Mouse (Mus musculus): Measurements from ENCODE around the gene Golga4.

The Golga4 gene

GRCm38 (mm10) chr9:118488896-118489578 lies 17.0 kb upstream of the Golga4 start:
- DNase-seq (ENCODE audit: low read depth): peak; percentile 52

DNA sequence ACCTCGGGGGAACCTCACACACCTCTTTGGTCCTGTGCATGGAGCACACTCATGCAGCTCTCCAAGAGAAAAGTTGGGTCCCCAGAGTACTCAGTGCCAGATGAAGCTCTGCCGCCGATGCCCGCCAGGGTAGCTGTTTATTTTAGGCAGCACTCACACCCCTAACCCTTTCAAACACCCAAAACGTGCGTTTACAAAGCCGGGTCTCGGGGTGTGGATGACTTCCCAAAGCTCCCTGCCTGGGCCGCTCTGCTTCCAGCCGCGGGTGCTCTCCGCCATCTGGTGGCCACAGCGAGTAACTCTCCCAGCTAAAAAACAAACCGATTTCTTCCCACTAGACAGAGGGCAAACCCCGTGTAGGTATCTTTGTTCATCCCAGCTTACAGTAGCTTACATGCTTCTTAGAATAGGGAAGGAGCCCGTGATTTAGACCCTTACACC lies 16.5 kb upstream of the Golga4 start:
- DNase-seq (ENCODE audit: low read depth): peak; percentile 81

- no peak for DNase-seq (ENCODE audit: low read depth)
Measured at GRCm38 (mm10) chr9:118491195-118491594, 14.9 kb upstream of the Golga4 start.

- DNase-seq (ENCODE audit: low read depth): no peak
Measured at GRCm38 (mm10) chr9:118492932-118493698, 13.0 kb upstream of the Golga4 start.

DNA sequence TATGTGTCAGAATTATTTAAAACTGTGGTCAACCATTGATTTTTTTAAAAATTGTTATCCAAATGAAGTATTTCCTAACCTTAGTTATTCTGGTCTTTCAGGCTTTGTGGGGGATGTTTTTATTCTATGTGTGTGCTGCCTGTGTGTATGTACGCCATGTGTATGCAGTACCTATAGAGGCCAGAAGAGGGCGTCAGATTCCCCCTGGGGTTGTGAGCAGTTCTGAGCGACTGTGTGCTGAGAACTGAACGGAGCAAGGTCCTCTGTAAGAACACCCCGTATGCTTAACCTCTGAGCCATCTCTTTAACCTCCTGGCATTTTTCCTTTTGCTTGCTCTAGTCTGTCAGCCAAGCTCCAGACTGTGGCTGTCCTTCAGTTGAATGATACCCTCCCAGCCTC lies 12.0 kb upstream of the Golga4 start:
- no peak for DNase-seq (ENCODE audit: low read depth)

- no peak for DNase-seq (ENCODE audit: low read depth)
Measured at GRCm38 (mm10) chr9:118495933-118496332, 10.1 kb upstream of the Golga4 start.

GRCm38 (mm10) chr9:118496952-118497351 lies 9.1 kb upstream of the Golga4 start:
- no peak for DNase-seq (ENCODE audit: low read depth)

DNA sequence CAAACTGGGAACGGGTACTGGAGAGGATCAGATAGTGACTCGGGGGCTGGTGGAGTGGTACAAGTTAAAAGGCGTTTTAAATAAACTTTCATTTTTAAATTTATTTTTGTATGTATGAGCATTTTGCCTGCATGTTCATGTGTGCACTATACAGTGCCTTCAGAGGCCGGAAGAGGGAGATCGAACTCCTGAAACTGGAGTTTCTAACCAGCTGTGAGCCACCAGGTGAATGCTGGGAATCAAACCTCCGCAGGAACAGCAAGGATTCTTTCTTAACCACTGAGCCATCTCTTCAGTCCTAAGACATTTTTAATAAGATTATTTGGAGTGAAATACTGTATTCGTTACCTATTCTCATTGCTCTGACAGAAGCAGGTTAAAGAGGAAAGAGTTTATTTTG lies 8.0 kb upstream of the Golga4 start:
- no peak for DNase-seq (ENCODE audit: low read depth)

DNA sequence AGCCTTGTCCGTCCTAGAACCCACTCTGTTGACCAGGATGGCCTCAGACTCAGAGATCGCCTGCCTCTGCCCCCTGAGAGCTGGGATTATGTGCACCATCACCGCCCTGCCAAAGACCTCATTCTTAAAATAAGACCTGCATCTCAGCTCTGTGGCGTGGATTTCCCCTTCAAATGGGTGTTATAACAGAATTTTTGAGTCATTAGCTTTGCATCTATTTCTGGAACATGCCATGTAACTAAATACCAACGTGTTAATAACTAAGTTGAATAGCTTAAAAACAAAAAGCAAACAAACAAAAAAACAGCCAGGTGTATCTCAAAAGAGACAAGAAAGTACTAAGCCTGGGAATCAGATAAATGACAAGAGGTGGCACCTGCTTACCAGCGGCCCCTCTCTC lies 5.1 kb upstream of the Golga4 start:
- no peak for DNase-seq (ENCODE audit: low read depth)

DNA sequence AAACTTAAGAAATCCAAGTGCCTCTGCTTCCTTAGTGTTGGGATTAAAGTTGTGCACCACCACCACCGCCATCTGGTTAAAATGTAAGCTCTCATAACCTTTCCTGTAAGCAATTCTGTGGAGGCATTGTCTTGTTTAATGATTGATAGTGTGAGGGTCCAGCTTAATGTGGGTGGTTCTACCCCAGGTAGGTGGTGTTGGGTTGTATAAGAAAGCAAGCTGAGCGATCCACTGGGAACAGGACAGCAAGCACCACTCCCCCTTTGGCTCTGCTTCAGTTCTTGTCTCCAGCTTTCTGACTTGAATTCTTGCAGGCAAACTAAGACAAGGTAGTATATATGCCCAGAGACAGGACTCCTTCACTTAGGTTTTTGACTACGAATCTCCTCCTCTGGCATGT lies 1.4 kb upstream of the Golga4 start:
- no peak for DNase-seq (ENCODE audit: low read depth)

DNA sequence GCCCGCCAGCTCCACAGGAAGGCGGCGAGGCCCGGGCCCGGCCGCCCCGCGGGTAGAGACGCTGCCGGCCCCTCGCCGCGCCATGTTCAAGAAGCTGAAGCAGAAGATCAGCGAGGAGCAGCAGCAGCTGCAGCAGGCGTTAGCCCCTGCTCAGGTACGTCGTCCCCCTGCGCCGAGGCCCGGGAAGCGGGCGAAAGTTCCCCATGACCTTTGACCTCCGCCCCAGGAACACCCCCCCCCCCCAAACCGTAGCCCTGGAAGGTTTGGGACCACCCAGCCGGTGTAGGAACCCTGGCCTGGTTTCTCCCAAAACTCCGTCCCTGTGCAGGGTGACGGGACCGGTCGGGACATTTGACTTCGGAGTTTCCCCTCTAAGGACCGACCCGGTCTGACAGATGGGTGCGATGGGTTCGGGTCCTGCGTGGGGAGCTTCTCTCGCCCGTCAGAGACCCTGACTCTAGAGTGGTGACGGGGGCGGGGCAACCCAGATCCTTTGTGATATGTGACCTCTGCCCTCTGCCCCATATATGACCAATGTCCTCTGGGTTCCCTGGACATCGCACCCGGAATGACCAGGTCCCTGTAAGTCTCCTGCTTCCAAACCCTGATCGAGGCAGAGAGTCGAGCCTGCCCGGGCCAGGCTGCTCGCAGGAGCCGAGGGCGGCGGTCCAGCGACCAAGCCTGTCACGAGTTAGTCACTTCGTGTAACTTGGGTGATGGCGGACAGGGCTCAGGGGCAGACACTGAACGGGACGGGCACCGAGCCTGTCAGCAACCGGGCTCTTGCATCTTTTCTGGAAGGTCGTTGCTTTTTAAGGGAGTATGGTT lies 551 bp downstream of the Golga4 start:
- peak; percentile 27 for DNase-seq (ENCODE audit: low read depth)

DNA sequence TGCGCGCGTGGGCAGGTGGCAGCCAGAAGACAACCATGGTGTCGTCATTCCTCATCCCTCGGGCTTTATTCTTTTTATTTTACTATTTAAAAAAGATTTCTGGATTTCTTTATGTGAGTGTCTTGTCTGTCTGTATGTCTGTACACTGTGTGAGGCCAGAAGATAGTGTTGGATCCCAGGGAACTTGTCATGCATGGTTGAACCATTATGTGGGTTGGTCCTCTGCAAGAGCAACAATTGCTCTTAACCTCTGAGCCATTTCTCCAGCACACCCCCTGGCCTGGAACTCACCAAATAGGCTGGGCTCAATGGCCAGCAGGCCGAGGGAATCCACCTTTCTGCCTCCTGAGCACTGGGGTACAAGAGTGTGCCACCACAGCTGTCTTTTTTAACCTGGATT lies 1.5 kb downstream of the Golga4 start:
- DNase-seq (ENCODE audit: low read depth): no peak

GRCm38 (mm10) chr9:118508601-118509000 lies 2.5 kb downstream of the Golga4 start:
- no peak for DNase-seq (ENCODE audit: low read depth)

DNA sequence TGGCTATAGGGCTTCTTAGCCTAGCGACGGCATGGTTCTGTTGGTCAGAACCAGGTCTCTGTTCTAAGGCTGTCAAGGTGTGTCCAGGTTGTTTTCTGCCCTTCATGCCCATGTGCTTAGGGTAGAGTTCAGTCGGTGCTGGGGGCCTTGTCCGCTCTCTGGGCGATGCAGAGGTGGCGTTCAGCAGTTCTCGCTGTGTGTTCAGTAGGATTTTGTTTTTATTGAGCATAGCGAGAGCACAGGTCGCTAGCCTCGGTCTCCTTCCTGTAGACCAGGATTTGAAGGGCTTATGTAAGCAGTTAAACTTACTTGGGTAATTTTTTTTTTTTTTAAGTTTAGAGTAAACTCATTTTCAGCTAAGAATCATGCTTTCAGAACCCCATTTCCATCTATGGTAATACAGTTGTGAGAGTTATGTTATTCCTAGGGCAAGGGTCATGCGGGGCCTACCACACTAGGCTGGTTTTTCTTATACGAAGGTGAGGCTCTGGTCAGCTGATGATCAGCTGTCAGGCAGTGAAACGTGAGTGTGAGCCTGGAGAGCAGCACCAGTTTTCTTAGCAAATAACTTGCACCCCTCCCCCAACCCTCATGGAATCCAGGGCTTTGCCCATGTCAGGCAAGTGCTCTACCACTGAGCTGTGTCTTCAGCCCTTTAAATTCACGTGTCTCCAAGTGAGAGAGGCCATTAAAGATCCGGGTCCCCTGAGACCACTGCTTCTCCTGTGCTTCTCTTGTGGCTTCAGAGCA lies 5.0 kb downstream of the Golga4 start:
- DNase-seq (ENCODE audit: low read depth): no peak

DNA sequence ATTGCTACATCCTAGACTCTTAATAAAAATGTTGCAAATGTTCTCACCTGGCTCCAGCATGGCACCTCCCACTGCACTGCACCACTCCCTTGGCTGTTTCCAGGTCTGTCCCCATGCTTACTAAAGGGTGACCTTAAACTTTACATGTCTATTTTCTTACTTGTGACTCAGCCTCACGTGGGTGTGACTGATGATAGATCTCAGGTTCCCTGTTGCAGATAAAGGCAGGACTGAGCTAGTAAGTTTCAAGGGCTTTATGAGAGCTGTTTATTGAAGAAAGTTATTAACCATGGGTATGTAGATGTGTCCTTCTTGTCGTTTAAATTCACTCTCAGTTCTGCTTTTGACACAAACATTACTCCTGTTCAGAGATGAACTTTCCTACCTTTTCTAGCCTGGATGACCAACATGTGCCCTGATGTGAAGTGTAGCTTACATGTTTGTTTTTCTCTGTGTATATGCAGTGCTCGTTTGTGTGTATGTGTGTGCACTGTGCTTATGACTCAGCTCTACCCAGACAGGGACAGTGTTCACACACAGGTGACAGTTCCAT lies 6.7 kb downstream of the Golga4 start:
- peak; percentile 62 for DNase-seq (ENCODE audit: low read depth)

GRCm38 (mm10) chr9:118515476-118515875 lies 9.4 kb downstream of the Golga4 start:
- DNase-seq (ENCODE audit: low read depth): no peak

DNA sequence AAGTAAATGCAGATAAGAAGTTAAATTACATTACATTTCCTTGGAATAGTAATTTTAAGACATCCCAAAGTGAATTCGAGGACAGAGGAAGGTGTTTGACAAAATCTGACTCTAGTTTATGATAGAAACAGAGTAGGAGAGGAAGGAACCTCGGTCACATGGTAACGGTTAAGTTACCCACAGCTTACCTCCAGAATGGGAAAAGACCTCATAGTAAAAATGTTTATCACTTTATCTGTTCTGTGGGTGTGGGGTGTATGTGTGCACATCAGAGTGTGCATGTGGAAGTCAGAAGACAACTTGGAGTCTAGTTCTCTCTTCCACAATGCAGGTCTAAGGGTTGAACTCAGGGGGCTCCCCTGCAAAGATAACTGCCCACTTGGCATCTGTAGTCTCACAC lies 10.1 kb downstream of the Golga4 start:
- peak; percentile 20 for DNase-seq (ENCODE audit: low read depth)

- no peak for DNase-seq (ENCODE audit: low read depth)
Measured at GRCm38 (mm10) chr9:118517619-118518018, 11.6 kb downstream of the Golga4 start.

- peak; percentile 13 for DNase-seq (ENCODE audit: low read depth)
Measured at GRCm38 (mm10) chr9:118519101-118519500, 13.0 kb downstream of the Golga4 start.

DNA sequence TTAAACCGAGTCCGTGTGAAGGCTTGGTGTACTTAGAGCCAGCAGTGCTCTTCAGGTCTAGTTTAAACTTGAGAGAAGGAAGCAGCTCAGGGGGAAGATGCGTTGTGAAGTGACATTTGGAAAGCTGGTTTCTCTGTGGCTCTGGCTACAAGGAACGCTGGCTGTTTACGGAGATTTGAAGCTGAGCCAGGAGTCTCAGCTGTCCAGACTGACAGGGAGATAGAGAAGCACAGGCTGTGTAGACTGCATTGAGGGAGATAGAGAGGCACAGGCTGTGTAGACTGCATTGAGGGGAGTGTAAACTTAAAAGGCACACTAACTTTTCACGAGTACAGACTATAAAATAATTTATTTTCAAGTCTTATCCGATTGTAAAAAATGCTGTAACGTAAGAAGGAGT lies 13.9 kb downstream of the Golga4 start:
- DNase-seq (ENCODE audit: low read depth): no peak

GRCm38 (mm10) chr9:118520858-118521257 lies 14.8 kb downstream of the Golga4 start:
- DNase-seq (ENCODE audit: low read depth): no peak

- DNase-seq (ENCODE audit: low read depth): no peak
Measured at GRCm38 (mm10) chr9:118521659-118522058, 15.6 kb downstream of the Golga4 start.
